Mouse (Mus musculus) skeletal muscle tissue, postnatal 0 days (tissue): Measurements from ENCODE around the gene Cnr2. TPM values are rescaled to one million over a fixed set of nuclear protein-coding genes. Genes with fewer than 3 reads are reported as not detected.

Source experiments
- polyA plus RNA-seq: library from polyadenylated mRNA; unstranded; fragments of >200 nt; fragmentation: Nextera tagmentation; extraction: Ambion mirVana; gene quantifications from 2 replicates; pipeline ENCODE4 v1.2.1, GENCODE M21; 2015

Cnr2 gene
- polyA plus RNA-seq = 0.46 and 0.57 TPM in 2 replicates

GRCm38 (mm10) chr4:135895071-135895571, at the start of gene Cnr2:
Gene Cnr2 (plus strand): TSS chr4:135895394.

GRCm38 (mm10) chr4:135855536-135856222, 39.5 kb upstream of the Cnr2 start, which contains the start of gene Srsf10:
Gene Srsf10 (plus strand): TSS chr4:135855747.

GRCm38 (mm10) chr4:135873526-135874202, 21.5 kb upstream of the Cnr2 start, which contains the start of gene Pnrc2:
Gene Pnrc2 (minus strand): TSS chr4:135873850.

DNA sequence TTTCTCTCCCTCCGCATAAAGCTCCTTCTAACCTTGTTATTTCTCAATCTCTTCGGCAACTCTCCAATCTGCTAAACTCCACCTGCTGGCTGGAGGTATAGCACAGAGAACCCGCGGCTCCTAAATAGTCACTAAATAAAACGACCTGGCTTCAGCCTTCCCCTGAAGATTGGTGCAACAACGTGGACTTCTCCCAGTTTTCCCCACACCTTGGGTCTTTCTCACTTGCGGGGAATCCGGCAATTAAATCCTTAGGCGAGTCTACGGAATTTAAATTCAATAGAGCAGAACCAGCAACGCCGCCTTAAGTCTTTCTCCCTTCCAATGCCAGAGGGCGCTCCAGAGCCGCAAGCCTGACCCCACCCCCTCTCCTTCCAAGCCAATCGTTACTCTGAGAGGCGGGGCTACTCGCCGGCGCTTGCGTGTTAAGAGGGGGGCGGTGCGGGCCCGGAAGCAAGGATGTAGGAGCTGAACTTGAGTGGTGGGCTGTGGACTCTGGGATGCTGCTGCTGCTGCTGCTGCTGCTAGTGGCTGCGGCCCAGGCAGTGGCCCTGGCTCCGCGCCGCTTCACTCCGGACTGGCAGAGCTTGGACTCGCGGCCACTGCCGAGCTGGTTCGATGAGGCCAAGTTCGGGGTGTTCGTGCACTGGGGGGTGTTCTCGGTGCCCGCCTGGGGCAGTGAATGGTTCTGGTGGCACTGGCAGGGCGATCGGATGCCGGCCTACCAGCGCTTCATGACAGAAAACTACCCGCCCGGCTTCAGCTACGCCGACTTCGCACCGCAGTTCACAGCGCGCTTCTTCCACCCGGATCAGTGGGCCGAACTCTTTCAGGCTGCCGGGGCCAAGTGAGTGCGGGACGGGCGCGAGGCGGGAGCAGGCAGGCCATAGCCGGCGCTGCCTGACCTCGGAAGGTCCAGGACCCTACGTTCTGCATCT, 25.4 kb downstream of the Cnr2 start, which contains the start of gene Fuca1:
Gene Fuca1 (plus strand): TSS at position 432 of the 938 bp plus-strand sequence.

GRCm38 (mm10) chr4:135946278-135946658, 51.1 kb downstream of the Cnr2 start, which contains the start of gene Hmgcl:
Gene Hmgcl (plus strand): TSS chr4:135946448.

GRCm38 (mm10) chr4:135963457-135964193, 68.4 kb downstream of the Cnr2 start, which contains the start of gene Gale:
Gene Gale (plus strand): TSS chr4:135963727.

Other genes with a start within 250 kb of the Cnr2 start
- 0.05 TPM in 1 of 2 replicates, not detected in the other for gene Ifnlr1, start 209.1 kb upstream of the Cnr2 start, polyA plus RNA-seq
- gene Il22ra1, start 167.2 kb upstream of the Cnr2 start, polyA plus RNA-seq = 0.05 TPM in 1 of 2 replicates, not detected in the other
- gene Myom3, start 135.7 kb upstream of the Cnr2 start, polyA plus RNA-seq = 17.1 and 18.2 TPM in 2 replicates
- 73.3 and 74.2 TPM in 2 replicates for gene Srsf10, start 39.6 kb upstream of the Cnr2 start, polyA plus RNA-seq
- gene Pnrc2, start 21.5 kb upstream of the Cnr2 start, polyA plus RNA-seq = 96.7 and 102 TPM in 2 replicates
- 38.2 and 40.3 TPM in 2 replicates for gene Fuca1, start 25.3 kb downstream of the Cnr2 start, polyA plus RNA-seq
- 76.7 and 78.3 TPM in 2 replicates for gene Hmgcl, start 51.1 kb downstream of the Cnr2 start, polyA plus RNA-seq
- gene Gale, start 68.3 kb downstream of the Cnr2 start, polyA plus RNA-seq = 7.0 and 16.6 TPM in 2 replicates
- gene Lypla2, start 77.2 kb downstream of the Cnr2 start, polyA plus RNA-seq = 45.9 and 54.5 TPM in 2 replicates
- 37.3 and 40.1 TPM in 2 replicates for gene Pithd1, start 91.9 kb downstream of the Cnr2 start, polyA plus RNA-seq
- gene Eloa, start 126.4 kb downstream of the Cnr2 start, polyA plus RNA-seq = 20.9 and 22.3 TPM in 2 replicates
- gene Rpl11, start 158.0 kb downstream of the Cnr2 start, polyA plus RNA-seq = 244 and 267 TPM in 2 replicates
- 92.2 and 102 TPM in 2 replicates for gene Id3, start 248.1 kb downstream of the Cnr2 start, polyA plus RNA-seq